In genomic region chr17:50332012-50332300, GRCm38 (mm10) we compare ENCODE assay signal across 15 mouse cellular contexts. TPM values are rescaled to one million over a fixed set of nuclear protein-coding genes. Genes with fewer than 3 reads are reported as not detected.
DNase-seq lines count a peak whose midpoint lies in the region; ATAC-seq and TF ChIP-seq lines count a peak whose summit lies in the region.
"Had no signal": no experiment of that assay in that cellular context is flagged by ENCODE, and none has a peak within 500 bp of the region (broad histone marks: within the 10 kb centered on the region; RNA-seq: fewer than 3 reads in every experiment).

No protein-coding gene starts in this region.

- no peaks in the 10 kb centered on the region for H3K27me3 ChIP-seq in heart, embryonic 16.5 days (ENCODE audit: control insufficient read depth, insufficient read depth, low read length)
- H3K27me3 ChIP-seq in MEL (ENCODE audit: control insufficient read depth in 1 of 2, insufficient read depth in 2 of 2, low read length in 2 of 2) = no peaks in the 10 kb centered on the region
- no peaks in the 10 kb centered on the region for H3K27me3 ChIP-seq in liver, embryonic 13.5 days
- H3K27me3 ChIP-seq in forebrain, embryonic 14.5 days (replicated peaks; ENCODE audit: control insufficient read depth, insufficient read depth, low read length) = no peaks in the 10 kb centered on the region
- H3K27me3 ChIP-seq: embryonic facial prominence, embryonic 13.5 days; neural tube, embryonic 15.5 days had no signal

- H3K79me2 ChIP-seq in MEL (ENCODE audit: control insufficient read depth, insufficient read depth, low read length, poor library complexity) = no peaks in the 10 kb centered on the region

- H3K9me3 ChIP-seq in heart, embryonic 16.5 days (replicated peaks; ENCODE audit: control insufficient read depth, low read length) = no peaks in the 10 kb centered on the region
- H3K9me3 ChIP-seq in MEL (replicated peaks; ENCODE audit: insufficient read depth, low read length) = no peaks in the 10 kb centered on the region
- no peaks in the 10 kb centered on the region for H3K9me3 ChIP-seq in liver, embryonic 13.5 days (replicated peaks)
- H3K9me3 ChIP-seq in forebrain, embryonic 14.5 days (replicated peaks; ENCODE audit: control insufficient read depth, low read length) = no peaks in the 10 kb centered on the region
- H3K9me3 ChIP-seq: embryonic facial prominence, embryonic 13.5 days; neural tube, embryonic 15.5 days had no signal

- TF ChIP-seq CTCF in MEL (IDR thresholded peaks at IDR 0.05 in 2 of 3, conservative IDR thresholded peaks at IDR 0.05 in 1 of 3; ENCODE audit: control insufficient read depth in 1 of 3, insufficient read depth in 1 of 3, low read depth in 2 of 3, low read length in 3 of 3, poor library complexity in 1 of 3, severe bottlenecking in 1 of 3) = no peak

- no peak for DNase-seq in heart, adult 18-20 months
- DNase-seq in MEL (ENCODE audit: low read depth, low spot score) = no peak
- no peak for DNase-seq in liver, embryonic 13.5 days
- no peak for DNase-seq in urinary bladder, postnatal 10 days (ENCODE audit: low spot score)
- no peak for DNase-seq in c-Kit-positive CD71-positive TER-119-positive erythroid progenitor cells, embryonic 14.5 days (ENCODE audit: low spot score)
- DNase-seq in forebrain, embryonic 14.5 days (ENCODE audit: low spot score) = no peak
- DNase-seq: cerebellum, adult 9-11 months; layer of hippocampus, postnatal 36 days had no signal

- H3K4me1 ChIP-seq in heart, embryonic 16.5 days (ENCODE audit: control insufficient read depth, insufficient read depth, low read length) = 0 out of 2 replicates have a peak, but pooled peaks cover 2% of the 10 kb centered on the region
- H3K4me1 ChIP-seq in MEL (ENCODE audit: control insufficient read depth in 1 of 2, insufficient read depth in 2 of 2, low read length in 2 of 2) = peaks cover 18 to 39% of the 10 kb centered on the region in 2 experiments
- peaks cover 29% of the 10 kb centered on the region for H3K4me1 ChIP-seq in liver, embryonic 13.5 days (replicated peaks)
- H3K4me1 ChIP-seq in forebrain, embryonic 14.5 days (ENCODE audit: control insufficient read depth, insufficient read depth, low read length) = no peaks in the 10 kb centered on the region
- H3K4me1 ChIP-seq: embryonic facial prominence, embryonic 13.5 days; neural tube, embryonic 15.5 days had no signal

- no peak overlapping the region for H3K4me3 ChIP-seq in heart, embryonic 16.5 days (ENCODE audit: low read length)
- H3K4me3 ChIP-seq in MEL (ENCODE audit: control insufficient read depth in 1 of 2, insufficient read depth in 1 of 2, low read depth in 2 of 2, low read length in 2 of 2) = peak overlapping the region; percentile 59 to 60
- H3K4me3 ChIP-seq in liver, embryonic 13.5 days (replicated peaks) = peak overlapping the region; percentile 6; the same call in 1 of the 2 replicates
- H3K4me3 ChIP-seq in forebrain, embryonic 14.5 days (ENCODE audit: low read depth, low read length) = no peak overlapping the region
- H3K4me3 ChIP-seq: embryonic facial prominence, embryonic 13.5 days; neural tube, embryonic 15.5 days had no signal

- H3K4me2 ChIP-seq in heart, embryonic 16.5 days (ENCODE audit: low read depth, low read length) = peak overlapping the region; percentile 16; the same call in 1 of the 2 replicates
- peak overlapping the region; percentile 53 for H3K4me2 ChIP-seq in liver, embryonic 13.5 days
- H3K4me2 ChIP-seq in forebrain, embryonic 14.5 days (ENCODE audit: low read length) = no peak overlapping the region
- H3K4me2 ChIP-seq: embryonic facial prominence, embryonic 13.5 days; neural tube, embryonic 15.5 days had no signal

- TF ChIP-seq EP300 in MEL (IDR thresholded peaks at IDR 0.05; ENCODE audit: low read depth in 1 of 2, low read length in 2 of 2) = peak; percentile 7 to 37; a peak in 3 of 4 replicates

- TF ChIP-seq POLR2A in MEL (IDR thresholded peaks at IDR 0.05; ENCODE audit: control insufficient read depth in 1 of 2, insufficient read depth in 1 of 2, low read depth in 1 of 2, low read length in 2 of 2, poor library complexity in 1 of 2) = peak in 1 of 2 experiments; percentile 17; a peak in 1 of 4 replicates

- 40% methylated on average over 7 of the region's 7 CpGs for WGBS in heart, embryonic 16.5 days
- 15% methylated on average over 7 of the region's 7 CpGs for WGBS in liver, embryonic 13.5 days (ENCODE audit: insufficient replicate concordance)
- WGBS in forebrain, embryonic 14.5 days = 95% methylated on average over 7 of the region's 7 CpGs

- ATAC-seq in heart, embryonic 16.5 days (replicated peaks; ENCODE audit: extremely low read depth, insufficient read depth, low FRiP score) = no peak
- peak; percentile 11; the same call in 1 of the 2 replicates for ATAC-seq in common myeloid progenitor, adult 5-6 weeks (replicated peaks; ENCODE audit: low read depth, poor library complexity, severe bottlenecking)
- ATAC-seq in liver, embryonic 13.5 days (ENCODE audit: low read depth) = no peak
- ATAC-seq in forebrain, embryonic 14.5 days = no peak
- ATAC-seq: midbrain, embryonic 16.5 days had no signal

- H3K9ac ChIP-seq in heart, embryonic 16.5 days (ENCODE audit: low read length) = no peak overlapping the region
- peak overlapping the region; percentile 72 for H3K9ac ChIP-seq in MEL (ENCODE audit: control insufficient read depth, low read depth, low read length, poor library complexity, severe bottlenecking)
- 0 out of 2 replicates have a peak overlapping the region, but pooled peaks have one; percentile 2 for H3K9ac ChIP-seq in liver, embryonic 13.5 days
- H3K9ac ChIP-seq in forebrain, embryonic 14.5 days (ENCODE audit: low read length) = no peak overlapping the region
- H3K9ac ChIP-seq: embryonic facial prominence, embryonic 13.5 days; neural tube, embryonic 15.5 days had no signal

- TF ChIP-seq RAD21 in MEL (IDR thresholded peaks at IDR 0.05; ENCODE audit: low read depth, low read length) = no peak

- H3K27ac ChIP-seq in heart, embryonic 16.5 days (ENCODE audit: low read length) = no peak overlapping the region; the same call in 1 of the 2 replicates
- peak overlapping the region; percentile 77 for H3K27ac ChIP-seq in MEL (ENCODE audit: control insufficient read depth, low read depth, low read length)
- no peak overlapping the region for H3K27ac ChIP-seq in liver, embryonic 13.5 days
- H3K27ac ChIP-seq in forebrain, embryonic 14.5 days (ENCODE audit: low read depth, low read length) = no peak overlapping the region
- H3K27ac ChIP-seq: embryonic facial prominence, embryonic 13.5 days; neural tube, embryonic 15.5 days had no signal

- no peaks in the 10 kb centered on the region for H3K36me3 ChIP-seq in heart, embryonic 16.5 days (ENCODE audit: control insufficient read depth, insufficient read depth)
- peaks cover 0 to 36% of the 10 kb centered on the region in 2 experiments; a peak in 2 of 4 replicates for H3K36me3 ChIP-seq in MEL (ENCODE audit: control insufficient read depth in 1 of 2, insufficient read depth in 2 of 2, low read length in 2 of 2)
- H3K36me3 ChIP-seq in liver, embryonic 13.5 days = no peaks in the 10 kb centered on the region
- H3K36me3 ChIP-seq in forebrain, embryonic 14.5 days (ENCODE audit: control insufficient read depth, insufficient read depth, low read length) = no peaks in the 10 kb centered on the region
- H3K36me3 ChIP-seq: embryonic facial prominence, embryonic 13.5 days; neural tube, embryonic 15.5 days had no signal

TF ChIP-seq in MEL, 35 proteins besides CTCF, POLR2A, EP300 and RAD21 (continues in another document):
- TF ChIP-seq KAT2A (conservative IDR thresholded peaks at IDR 0.05; ENCODE audit: low read depth, low read length) (no peak), GABPA (IDR thresholded peaks at IDR 0.05; ENCODE audit: low read depth, low read length) (no peak), SMC3 (IDR thresholded peaks at IDR 0.05; ENCODE audit: low read depth, low read length) (no peak), MXI1 (IDR thresholded peaks at IDR 0.05; ENCODE audit: low read depth, low read length) (0 out of 2 replicates have a peak, but pooled peaks have one; percentile 3), SIN3A (IDR thresholded peaks at IDR 0.05; ENCODE audit: low read length) (no peak; the same call in none of the 2 replicates), NRF1 (IDR thresholded peaks at IDR 0.05; ENCODE audit: insufficient read depth, low read depth, low read length, poor library complexity, severe bottlenecking) (no peak), MYB (IDR thresholded peaks at IDR 0.05; ENCODE audit: low read depth, low read length) (no peak), MYC (IDR thresholded peaks at IDR 0.05; ENCODE audit: low read depth, low read length) (no peak), GATA1 (IDR thresholded peaks at IDR 0.05; ENCODE audit: low read depth, low read length) (no peak), ZNF384 (IDR thresholded peaks at IDR 0.05; ENCODE audit: low read depth, low read length) (peak; percentile 65), UBTF (IDR thresholded peaks at IDR 0.05; ENCODE audit: borderline replicate concordance, insufficient read depth, low read depth, low read length) (no peak), CHD1 (IDR thresholded peaks at IDR 0.05; ENCODE audit: low read depth, low read length) (0 out of 2 replicates have a peak, but pooled peaks have one; percentile 80), JUND (IDR thresholded peaks at IDR 0.05; ENCODE audit: low read depth, low read length) (no peak), E2F4 (IDR thresholded peaks at IDR 0.05; ENCODE audit: borderline replicate concordance, low read depth, low read length) (no peak), POLR2AphosphoS2 (IDR thresholded peaks at IDR 0.05; ENCODE audit: low read length) (0 out of 2 replicates have a peak, but pooled peaks have one; percentile 33), MAFK (IDR thresholded peaks at IDR 0.05; ENCODE audit: borderline replicate concordance, low read depth, low read length) (no peak), BHLHE40 (IDR thresholded peaks at IDR 0.05; ENCODE audit: borderline replicate concordance, low read depth, low read length) (no peak), POLR2AphosphoS5 (IDR thresholded peaks at IDR 0.05; ENCODE audit: borderline replicate concordance, low read depth, low read length) (no peak), RCOR1 (IDR thresholded peaks at IDR 0.05; ENCODE audit: low read depth, low read length) (peak; percentile 35), HCFC1 (IDR thresholded peaks at IDR 0.05; ENCODE audit: low read depth, low read length) (no peak)

RNA-seq across cellular contexts. Expression of gene Dazl, which starts 38.5 kb away (rescaled TPM):
- polyA plus RNA-seq in heart, embryonic 16.5 days (2015; fragmentation: Nextera tagmentation; extraction: Ambion mirVana) = 0.21 and 0.26 TPM in 2 replicates
- total RNA-seq in heart, adult 18-20 months (2021) = under 1 TPM in 1 of 2 experiments, not detected in 1; 0.49 TPM
- total RNA-seq in MEL (2012; rRNA removed) = 1.0 and 1.4 TPM in 2 replicates
- polyA plus RNA-seq in MEL (2012; ENCODE audit: insufficient read depth in 1 of 2, insufficient read length in 2 of 2, low read depth in 1 of 2, low replicate concordance in 2 of 2, missing spikeins in 1 of 2) = under 1 TPM in 1 of 2 experiments, not detected in 1; 0.10 TPM
- not detected in 2 replicates for total RNA-seq in common myeloid progenitor, adult 5-6 weeks (2017)
- polyA plus RNA-seq in liver, embryonic 13.5 days (2015; fragmentation: Nextera tagmentation; extraction: Ambion mirVana) = 0.17 and 0.21 TPM in 2 replicates
- polyA plus RNA-seq in forebrain, embryonic 14.5 days (2014; fragmentation: Nextera tagmentation; extraction: Ambion mirVana) = 0.50 and 0.68 TPM in 2 replicates
- total RNA-seq: granulocyte monocyte progenitor cell, adult 5-6 weeks had no signal
- polyA plus RNA-seq: adrenal gland, adult 2 months had no signal

Comparison
In these comparisons a context has a peak if more than half of its experiments do, and no peak if none do; other contexts are left out.
1. H3K4me3 ChIP-seq: peak in MEL (2 of 2) and liver, embryonic 13.5 days (single experiment); none in heart, embryonic 16.5 days (single experiment) and forebrain, embryonic 14.5 days (single experiment).
2. H3K9ac ChIP-seq: peak in MEL (single experiment) and liver, embryonic 13.5 days (single experiment); none in heart, embryonic 16.5 days (single experiment) and forebrain, embryonic 14.5 days (single experiment).